Mouse (Mus musculus) hindbrain, embryonic 12.5 days (tissue): ENCODE measurements around the gene Gm28308. TPM values are rescaled to one million over a fixed set of nuclear protein-coding genes. Genes with fewer than 3 reads are reported as not detected.

Experiments
- ATAC-seq: fragments of 200-750 bp; cut with Nextera tagmentation; 2 replicates; pipeline ENCODE4 v1.8.0; 2017; ENCODE audit warnings: moderate TSS enrichment; ENCODE audit not compliant: low FRiP score
- H3K27ac ChIP-seq: fragments of 300-500 bp; sonication (generic); 2 replicates; pipeline ENCODE4 v1.5.1; 2016; ENCODE audit warnings: mild to moderate bottlenecking
- H3K27me3 ChIP-seq: fragments of 300-500 bp; sonication (generic); 2 replicates; pipeline ENCODE4 v1.6.1; 2016; ENCODE audit warnings: mild to moderate bottlenecking
- H3K36me3 ChIP-seq: fragments of 300-500 bp; sonication (generic); 2 replicates; pipeline ENCODE4 v1.6.1; 2016; ENCODE audit warnings: mild to moderate bottlenecking
- H3K4me1 ChIP-seq: fragments of 300-500 bp; sonication (generic); 2 replicates; pipeline ENCODE4 v1.6.1; 2016
- H3K4me2 ChIP-seq: fragments of 300-500 bp; sonication (generic); replicated peaks from 2 replicates; pipeline ENCODE4 v1.6.1; 2016; ENCODE audit warnings: mild to moderate bottlenecking
- H3K4me3 ChIP-seq: fragments of 300-500 bp; sonication (generic); 2 replicates; pipeline ENCODE4 v1.5.1; 2016; ENCODE audit warnings: mild to moderate bottlenecking
- H3K9ac ChIP-seq: fragments of 300-500 bp; sonication (generic); 2 replicates; pipeline ENCODE4 v1.6.1; 2016; ENCODE audit warnings: mild to moderate bottlenecking, moderate library complexity
- H3K9me3 ChIP-seq: fragments of 300-500 bp; sonication (generic); replicated peaks from 2 replicates; pipeline ENCODE4 v1.6.1; 2016; ENCODE audit warnings: mild to moderate bottlenecking
- WGBS: fragments of 180-500 bp; shearing (Covaris S2); methylation state at CpG from one replicate; pipeline ENCODE4 v1.1.7; 2016; 5-methylcytosine and 5-hydroxymethylcytosine counted together
- polyA plus RNA-seq: library from polyadenylated mRNA; unstranded; fragments of >200 nt; fragmentation: Nextera tagmentation; extraction: Ambion mirVana; gene quantifications from 2 replicates; pipeline ENCODE4 v1.2.1, GENCODE M21; 2016

Gm28308 gene
- polyA plus RNA-seq, 1 experiment from 2014 or later, result not detected

DNA sequence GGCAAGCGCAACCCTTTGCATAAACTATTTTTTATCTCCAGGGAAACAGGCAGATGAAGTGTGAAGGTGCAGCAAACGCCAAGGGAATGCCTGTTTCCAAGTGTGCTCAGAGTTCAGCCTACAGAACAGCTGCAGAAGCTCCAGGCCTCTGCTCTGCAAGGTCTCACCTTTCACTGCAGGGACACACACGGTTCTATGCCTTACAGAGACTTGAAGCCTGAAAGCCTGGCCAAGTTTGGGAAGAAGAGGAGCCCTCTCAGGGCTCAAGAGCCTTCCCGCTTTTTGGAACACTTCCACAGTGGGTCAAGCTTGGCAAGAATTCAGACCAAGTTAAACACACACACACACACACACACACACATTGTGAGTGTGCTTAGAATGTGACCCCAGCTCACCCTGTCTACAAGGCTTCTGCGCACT lies 24.0 kb downstream of the Gm28308 start:
- Histone ChIP-seq H3K4me2 (peak overlapping the region; percentile 66), H3K27ac (peak overlapping the region; percentile 97), H3K27me3 (peaks cover 98% of the 10 kb centered on the region), H3K9me3 (no peaks in the 10 kb centered on the region), H3K9ac (peak overlapping the region; percentile 53), H3K4me1 (peaks cover 19% of the 10 kb centered on the region), H3K36me3 (no peaks in the 10 kb centered on the region), H3K4me3 (peak overlapping the region; percentile 52)
- no peak for ATAC-seq
- 9% methylated on average over 5 of the region's 5 CpGs for WGBS

GRCm38 (mm10) chr6:52186500-52186899 lies 26.6 kb downstream of the Gm28308 start:
- peak overlapping the region; percentile 66; the same call in 1 of the 2 replicates for H3K4me2 ChIP-seq
- H3K9me3 ChIP-seq, result no peaks in the 10 kb centered on the region
- no peak overlapping the region for H3K9ac ChIP-seq
- H3K4me1 ChIP-seq, result peaks cover 21% of the 10 kb centered on the region; the same call in 1 of the 2 replicates
- H3K4me3 ChIP-seq, result no peak overlapping the region
- peak overlapping the region; percentile 87; the same call in 1 of the 2 replicates for H3K27ac ChIP-seq
- peaks cover 99% of the 10 kb centered on the region for H3K27me3 ChIP-seq
- no peaks in the 10 kb centered on the region for H3K36me3 ChIP-seq
- 15% methylated on average over 1 of the region's 1 CpGs for WGBS
- no peak for ATAC-seq

- Histone ChIP-seq H3K4me1 (peaks cover 17% of the 10 kb centered on the region; the same call in 1 of the 2 replicates), H3K36me3 (no peaks in the 10 kb centered on the region), H3K27me3 (peaks cover 99% of the 10 kb centered on the region), H3K9ac (0 out of 2 replicates have a peak overlapping the region, but pooled peaks have one; percentile 14), H3K9me3 (no peaks in the 10 kb centered on the region), H3K4me3 (no peak overlapping the region), H3K27ac (peak overlapping the region; percentile 87), H3K4me2 (peak overlapping the region; percentile 88)
- 22% methylated on average over 3 of the region's 3 CpGs for WGBS
- no peak for ATAC-seq
These were observed 27.3 kb downstream of the Gm28308 start for GRCm38 (mm10) chr6:52185834-52186233.

DNA sequence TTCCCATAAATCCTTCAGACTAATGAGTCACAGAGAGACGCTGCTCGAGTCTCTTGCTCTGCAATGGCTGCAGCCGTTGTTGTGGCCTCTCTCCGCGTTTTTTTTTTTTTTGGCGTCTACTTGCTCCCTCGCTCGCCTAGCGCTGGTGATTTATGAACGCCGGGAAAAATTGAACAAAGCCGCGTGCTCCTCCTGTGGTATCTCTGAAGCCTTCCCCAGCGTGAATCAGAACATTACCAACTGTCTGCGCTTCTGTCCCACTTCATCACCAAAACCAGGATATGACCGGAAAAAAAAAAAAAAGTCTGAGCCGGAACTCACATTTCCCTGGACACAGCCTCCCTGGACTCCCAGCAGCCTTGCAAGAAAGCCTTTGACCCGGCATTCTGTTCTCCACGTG lies 27.9 kb downstream of the Gm28308 start:
- 0 out of 2 replicates have a peak overlapping the region, but pooled peaks have one; percentile 4 for H3K4me3 ChIP-seq
- ATAC-seq, result no peak
- no peaks in the 10 kb centered on the region for H3K9me3 ChIP-seq
- 1% methylated on average over 19 of the region's 19 CpGs for WGBS
- peaks cover 17% of the 10 kb centered on the region; the same call in 1 of the 2 replicates for H3K4me1 ChIP-seq
- peak overlapping the region; percentile 88 for H3K4me2 ChIP-seq
- no peak overlapping the region for H3K9ac ChIP-seq
- H3K36me3 ChIP-seq, result no peaks in the 10 kb centered on the region
- peak overlapping the region; percentile 87 for H3K27ac ChIP-seq
- peaks cover 99% of the 10 kb centered on the region for H3K27me3 ChIP-seq

GRCm38 (mm10) chr6:52184668-52185067 lies 28.5 kb downstream of the Gm28308 start:
- Histone ChIP-seq H3K9ac (peak overlapping the region; percentile 47), H3K4me2 (peak overlapping the region; percentile 88), H3K4me3 (peak overlapping the region; percentile 12; the same call in 1 of the 2 replicates), H3K27ac (peak overlapping the region; percentile 87), H3K36me3 (no peaks in the 10 kb centered on the region), H3K9me3 (no peaks in the 10 kb centered on the region), H3K4me1 (peaks cover 17% of the 10 kb centered on the region; the same call in 1 of the 2 replicates), H3K27me3 (peaks cover 99% of the 10 kb centered on the region)
- WGBS, result 3% methylated on average over 6 of the region's 6 CpGs
- ATAC-seq, result no peak

DNA sequence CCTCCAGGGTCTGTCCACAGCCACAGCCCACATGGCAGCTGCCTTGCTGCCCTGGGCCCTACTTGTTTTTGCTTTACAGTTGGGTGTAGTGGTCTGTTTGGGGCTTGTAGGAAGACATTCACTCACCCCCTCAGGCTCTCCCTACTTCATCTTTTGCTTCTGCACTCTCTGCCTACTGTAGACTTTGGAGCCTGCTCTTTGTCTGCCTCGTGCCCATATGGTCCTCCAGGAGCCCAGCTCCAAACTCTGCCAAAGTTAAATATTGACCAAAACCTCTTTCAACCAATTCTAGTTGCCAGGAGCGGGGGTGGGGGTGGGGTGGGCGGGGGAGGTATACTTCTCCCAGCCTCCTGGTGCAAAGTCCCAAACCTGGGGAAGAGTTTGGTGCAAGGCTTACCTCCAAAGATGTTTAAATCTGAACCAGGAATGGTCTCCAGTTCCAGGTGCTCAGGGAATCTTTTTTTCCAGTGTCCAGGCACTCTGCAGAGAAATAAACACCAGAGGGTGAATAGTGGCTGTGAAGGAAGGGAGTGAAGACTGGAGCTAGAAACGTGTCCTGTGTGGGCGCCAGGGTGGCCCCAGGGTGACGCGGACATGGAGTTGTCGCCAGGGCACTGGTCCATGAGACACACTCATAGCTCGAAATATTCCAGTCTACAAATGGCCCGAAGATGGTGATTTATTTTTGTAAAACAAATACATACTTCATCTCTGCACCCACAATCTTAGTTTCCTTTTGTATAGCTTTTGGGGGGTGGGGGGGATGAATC lies 29.6 kb downstream of the Gm28308 start:
- no peaks in the 10 kb centered on the region for H3K9me3 ChIP-seq
- H3K27me3 ChIP-seq, result peaks cover 99% of the 10 kb centered on the region
- peak overlapping the region; percentile 51 for H3K9ac ChIP-seq
- ATAC-seq, result no peak
- peak overlapping the region; percentile 87 for H3K27ac ChIP-seq
- peak overlapping the region; percentile 16 for H3K4me3 ChIP-seq
- peak overlapping the region; percentile 88 for H3K4me2 ChIP-seq
- no peaks in the 10 kb centered on the region for H3K36me3 ChIP-seq
- peaks cover 17% of the 10 kb centered on the region; the same call in 1 of the 2 replicates for H3K4me1 ChIP-seq
- WGBS, result 6% methylated on average over 10 of the region's 10 CpGs

- no peaks in the 10 kb centered on the region for H3K9me3 ChIP-seq
- H3K9ac ChIP-seq, result peak overlapping the region; percentile 51
- WGBS, result 18% methylated on average over 1 of the region's 1 CpGs
- ATAC-seq, result no peak
- peak overlapping the region; percentile 87 for H3K27ac ChIP-seq
- 0 out of 2 replicates have a peak overlapping the region, but pooled peaks have one; percentile 16 for H3K4me3 ChIP-seq
- peak overlapping the region; percentile 88 for H3K4me2 ChIP-seq
- H3K36me3 ChIP-seq, result no peaks in the 10 kb centered on the region
- H3K4me1 ChIP-seq, result peaks cover 17% of the 10 kb centered on the region; the same call in 1 of the 2 replicates
- H3K27me3 ChIP-seq, result peaks cover 99% of the 10 kb centered on the region
These were observed 30.3 kb downstream of the Gm28308 start for GRCm38 (mm10) chr6:52182793-52183192.

DNA sequence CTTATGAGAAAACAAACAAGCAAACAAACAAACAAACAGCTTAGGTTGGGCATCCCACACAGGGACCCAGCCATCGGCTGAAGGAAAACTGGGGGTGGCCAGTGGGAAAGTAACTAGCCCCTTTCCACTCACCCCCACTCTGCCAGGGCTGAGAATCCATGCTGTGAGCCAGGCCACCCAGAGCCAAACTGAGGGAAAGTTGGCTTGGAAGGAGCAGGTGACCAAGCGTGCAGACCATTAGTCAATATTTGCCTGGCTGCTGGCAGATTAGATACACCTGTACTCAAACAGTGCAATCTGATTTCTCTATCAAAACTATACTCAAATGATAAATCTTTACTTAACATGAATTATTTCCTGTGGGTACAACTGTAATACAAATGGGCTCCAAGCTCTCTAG lies 31.1 kb downstream of the Gm28308 start:
- WGBS, result 24% methylated on average over 2 of the region's 2 CpGs
- no peak overlapping the region for H3K9ac ChIP-seq
- peaks cover 99% of the 10 kb centered on the region for H3K27me3 ChIP-seq
- no peak for ATAC-seq
- H3K27ac ChIP-seq, result peak overlapping the region; percentile 98; the same call in 1 of the 2 replicates
- H3K4me1 ChIP-seq, result peaks cover 17% of the 10 kb centered on the region; the same call in 1 of the 2 replicates
- H3K4me3 ChIP-seq, result no peak overlapping the region; the same call in 1 of the 2 replicates
- H3K9me3 ChIP-seq, result no peaks in the 10 kb centered on the region
- no peaks in the 10 kb centered on the region for H3K36me3 ChIP-seq
- peak overlapping the region; percentile 88 for H3K4me2 ChIP-seq

DNA sequence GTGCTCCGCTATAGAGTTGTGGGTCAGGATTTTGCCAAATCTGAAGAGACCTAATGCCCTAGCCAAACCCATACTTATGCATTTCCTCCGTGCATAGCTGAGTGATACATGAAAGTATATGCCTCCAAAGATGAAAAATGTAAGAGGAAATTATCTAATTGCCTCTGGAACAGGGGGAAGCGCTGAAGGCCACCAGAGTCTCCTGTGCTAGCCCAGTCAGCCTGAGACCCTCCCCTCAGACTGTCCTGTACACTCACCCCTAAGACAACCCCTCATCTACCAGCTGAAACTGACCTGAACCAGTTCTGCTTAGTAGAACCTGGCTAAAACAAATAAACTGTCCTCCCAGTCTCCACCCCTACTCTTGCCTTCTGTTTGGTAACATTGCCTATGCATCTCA lies 32.4 kb downstream of the Gm28308 start:
- H3K9me3 ChIP-seq, result no peaks in the 10 kb centered on the region
- H3K36me3 ChIP-seq, result no peaks in the 10 kb centered on the region
- peak overlapping the region; percentile 89 for H3K9ac ChIP-seq
- peaks cover 14% of the 10 kb centered on the region; the same call in 1 of the 2 replicates for H3K4me1 ChIP-seq
- peaks cover 98% of the 10 kb centered on the region for H3K27me3 ChIP-seq
- peak overlapping the region; percentile 55 for H3K4me3 ChIP-seq
- WGBS, result 13% methylated on average over 3 of the region's 3 CpGs
- H3K27ac ChIP-seq, result peak overlapping the region; percentile 98
- H3K4me2 ChIP-seq, result peak overlapping the region; percentile 88
- no peak for ATAC-seq

DNA sequence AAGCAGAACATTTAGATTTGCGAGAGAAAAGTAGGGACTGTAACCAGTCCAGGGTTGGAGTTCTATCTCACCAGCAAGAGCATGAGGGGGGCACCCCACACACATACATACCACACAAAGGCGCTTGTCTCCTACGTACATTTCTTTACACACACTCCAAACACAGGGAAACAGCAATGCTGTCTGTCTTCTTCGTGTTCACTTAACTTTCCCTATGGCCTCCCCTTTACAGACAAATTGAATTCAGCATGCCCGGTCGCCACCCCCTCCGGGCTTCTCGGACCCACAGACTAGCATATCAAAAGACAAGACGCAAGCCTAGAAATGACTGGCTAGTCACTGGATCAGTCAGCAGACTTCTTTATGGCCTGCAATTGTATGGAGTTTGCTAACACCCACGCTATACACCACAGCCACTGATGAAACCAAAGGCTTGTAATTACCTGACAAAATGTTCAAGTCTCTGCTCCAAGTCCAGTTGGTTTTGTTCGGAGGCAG lies 32.9 kb downstream of the Gm28308 start:
- Histone ChIP-seq H3K27me3 (peaks cover 98% of the 10 kb centered on the region), H3K36me3 (no peaks in the 10 kb centered on the region), H3K9ac (peak overlapping the region; percentile 89), H3K9me3 (no peaks in the 10 kb centered on the region), H3K27ac (peak overlapping the region; percentile 98), H3K4me2 (peak overlapping the region; percentile 88), H3K4me3 (peak overlapping the region; percentile 55), H3K4me1 (peaks cover 13% of the 10 kb centered on the region; the same call in 1 of the 2 replicates)
- 3% methylated on average over 11 of the region's 11 CpGs for WGBS
- ATAC-seq, result no peak

GRCm38 (mm10) chr6:52179690-52180089 lies 33.4 kb downstream of the Gm28308 start:
- peak overlapping the region; percentile 89 for H3K9ac ChIP-seq
- peak overlapping the region; percentile 88 for H3K4me2 ChIP-seq
- H3K27ac ChIP-seq, result peak overlapping the region; percentile 98
- H3K36me3 ChIP-seq, result no peaks in the 10 kb centered on the region
- H3K27me3 ChIP-seq, result peaks cover 99% of the 10 kb centered on the region
- under 1% methylated on average over 10 of the region's 10 CpGs for WGBS
- ATAC-seq, result no peak
- H3K9me3 ChIP-seq, result no peaks in the 10 kb centered on the region
- peak overlapping the region; percentile 55 for H3K4me3 ChIP-seq
- H3K4me1 ChIP-seq, result peaks cover 12% of the 10 kb centered on the region; the same call in 1 of the 2 replicates
